Mouse (Mus musculus): ENCODE measurements around the gene Ngdn.

DNA sequence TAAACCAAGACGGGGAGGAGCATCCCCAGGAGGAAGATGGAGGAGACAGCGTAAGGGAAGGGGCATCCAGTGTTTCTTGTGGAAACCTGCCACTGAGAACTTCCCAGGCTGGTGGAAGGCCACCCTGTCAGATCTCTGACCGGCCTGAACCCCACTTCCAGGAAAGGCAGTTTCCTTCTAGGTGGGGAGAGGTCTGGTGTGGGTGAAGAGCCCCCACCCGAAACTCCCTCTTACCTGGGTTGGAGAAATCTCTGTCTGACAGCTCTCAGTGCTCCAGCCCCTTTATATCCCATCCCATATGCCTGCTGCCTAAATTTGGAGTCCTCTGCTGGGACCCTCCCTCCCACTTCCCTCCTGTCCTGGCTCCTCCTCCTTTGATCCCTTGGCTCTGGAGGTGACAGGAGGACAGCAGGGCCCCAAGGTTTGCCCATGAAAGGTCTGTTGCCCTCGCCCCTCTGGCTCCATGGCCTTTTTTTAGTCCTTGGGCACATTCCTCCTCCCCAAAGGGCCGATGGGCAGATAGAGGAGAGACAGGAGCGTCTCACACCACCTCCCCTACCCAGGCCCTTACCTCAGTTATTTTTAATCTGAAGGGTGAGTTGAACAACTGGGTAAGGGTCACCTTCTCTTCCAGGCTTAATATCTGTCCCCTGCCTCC lies 48.8 kb upstream of the Ngdn start, which contains the start of gene Myh6:
- TF ChIP-seq POLR2A (IDR thresholded peaks at IDR 0.05; ENCODE audit: control insufficient read depth in 1 of 2, insufficient read depth in 1 of 2, low read depth in 1 of 2, low read length in 2 of 2, poor library complexity in 1 of 2) (no peak), CTCF (IDR thresholded peaks at IDR 0.05 in 2 of 3, conservative IDR thresholded peaks at IDR 0.05 in 1 of 3; ENCODE audit: control insufficient read depth in 1 of 3, insufficient read depth in 1 of 3, low read depth in 2 of 3, low read length in 3 of 3, poor library complexity in 1 of 3, severe bottlenecking in 1 of 3) (no peak), CHD1 (IDR thresholded peaks at IDR 0.05; ENCODE audit: low read depth, low read length) (no peak)
